Mouse (Mus musculus) embryonic facial prominence, embryonic 15.5 days (tissue): Measurements from ENCODE around the gene Polr3e. TPM values are rescaled to one million over a fixed set of nuclear protein-coding genes. Genes with fewer than 3 reads are reported as not detected.
A peak's percentile ranks its signal among the peaks of the same experiment; 100 is the strongest.

Experiments used
- ATAC-seq: fragments of 200-750 bp; cut with Nextera tagmentation; 2 replicates; pipeline ENCODE4 v1.8.0; 2017; ENCODE audit warnings: low read depth, moderate TSS enrichment; ENCODE audit not compliant: insufficient number of reproducible peaks, low FRiP score, low TSS enrichment
- H3K27ac ChIP-seq: fragments of 300-500 bp; sonication (generic); replicated peaks from 2 replicates; pipeline ENCODE4 v1.5.1; 2015; ENCODE audit warnings: mild to moderate bottlenecking, inconsistent platforms
- H3K27me3 ChIP-seq: fragments of 300-500 bp; sonication (generic); 2 replicates; pipeline ENCODE4 v1.6.1; 2015; ENCODE audit warnings: inconsistent platforms
- H3K36me3 ChIP-seq: fragments of 300-500 bp; sonication (generic); 2 replicates; pipeline ENCODE4 v1.6.1; 2015; ENCODE audit warnings: mild to moderate bottlenecking, inconsistent platforms
- H3K4me1 ChIP-seq: fragments of 300-500 bp; sonication (generic); 2 replicates; pipeline ENCODE4 v1.6.1; 2015; ENCODE audit warnings: inconsistent platforms
- H3K4me2 ChIP-seq: fragments of 300-500 bp; sonication (generic); replicated peaks from 2 replicates; pipeline ENCODE4 v1.6.1; 2015; ENCODE audit warnings: mild to moderate bottlenecking, inconsistent platforms
- H3K4me3 ChIP-seq: fragments of 300-500 bp; sonication (generic); replicated peaks from 2 replicates; pipeline ENCODE4 v1.5.1; 2015; ENCODE audit warnings: mild to moderate bottlenecking, inconsistent platforms
- H3K9ac ChIP-seq: fragments of 300-500 bp; sonication (generic); 2 replicates; pipeline ENCODE4 v1.6.1; 2015; ENCODE audit warnings: inconsistent platforms
- H3K9me3 ChIP-seq: fragments of 300-500 bp; sonication (generic); replicated peaks from 2 replicates; pipeline ENCODE4 v1.6.1; 2016; ENCODE audit warnings: inconsistent platforms
- WGBS: fragments of 180-500 bp; shearing (Covaris S2); methylation state at CpG from one replicate; pipeline ENCODE4 v1.1.7; 2015; 5-methylcytosine and 5-hydroxymethylcytosine counted together
- polyA plus RNA-seq: library from polyadenylated mRNA; unstranded; fragments of >200 nt; fragmentation: Nextera tagmentation; extraction: Ambion mirVana; gene quantifications from 2 replicates; pipeline ENCODE4 v1.2.1, GENCODE M21; 2015

Polr3e gene
- 34.1 and 35.1 TPM in 2 replicates for polyA plus RNA-seq

DNA sequence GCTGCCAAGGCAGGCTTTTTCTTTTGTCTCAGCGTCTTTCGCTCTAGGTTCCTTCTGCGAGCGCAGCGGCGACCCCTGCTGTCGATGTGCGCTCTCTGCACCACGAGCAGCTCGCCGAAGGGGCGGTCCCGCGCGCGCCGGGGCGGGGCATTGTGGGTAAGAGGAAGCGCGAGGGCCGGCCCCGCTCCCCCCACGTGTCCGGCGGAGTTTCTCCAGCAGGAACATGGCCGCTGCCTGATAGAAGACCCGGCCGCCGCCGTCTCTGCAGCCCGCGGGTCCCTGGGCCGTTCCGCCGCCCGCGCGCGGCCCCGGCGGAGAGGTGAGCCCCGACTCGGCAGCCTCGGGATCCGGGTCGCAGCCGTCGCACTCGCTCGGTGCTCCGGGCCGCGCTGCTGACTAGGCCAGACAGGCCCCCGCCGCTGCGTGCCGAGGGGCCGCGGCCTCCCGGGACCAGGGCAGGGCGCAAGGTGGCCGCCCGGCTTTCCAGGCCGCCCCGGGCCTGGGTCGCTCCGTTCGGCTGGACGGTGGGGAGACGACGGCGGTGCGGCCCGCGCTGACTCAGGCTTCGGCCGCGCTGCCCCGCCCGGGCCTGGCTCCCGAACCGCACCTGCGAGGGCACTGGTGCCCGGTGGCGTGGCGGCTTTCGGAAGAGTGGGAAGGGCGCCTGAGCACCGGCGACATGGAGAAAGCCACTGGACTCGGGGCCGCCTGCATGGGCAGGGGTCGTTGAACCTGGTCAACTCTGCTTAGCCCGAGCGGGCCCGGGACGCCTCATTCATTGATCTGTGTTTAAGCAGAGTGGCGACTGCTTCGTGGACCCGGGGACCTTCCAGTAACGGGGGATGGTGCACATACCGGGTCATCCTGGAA, at the start of gene Polr3e:
Gene Polr3e (plus strand): TSS at position 153 of the 870 bp plus-strand sequence.
- peak within 1 kb of the TSS; percentile 79 for H3K9ac ChIP-seq
- peak within 1 kb of the TSS; percentile 64 for H3K4me2 ChIP-seq
- ATAC-seq: peak; percentile 95
- peak within 1 kb of the TSS; percentile 95 for H3K4me3 ChIP-seq
- under 1% methylated on average over 99 of the region's 102 CpGs for whole genome bisulfite sequencing
- peaks cover 20% of the 10 kb centered on the region; the same call in 1 of the 2 replicates for H3K4me1 ChIP-seq
- peaks cover under 1% of the 10 kb centered on the region; the same call in 1 of the 2 replicates for H3K36me3 ChIP-seq
- no peaks in the 10 kb centered on the region for H3K9me3 ChIP-seq
- H3K27ac ChIP-seq: peak within 1 kb of the TSS; percentile 82
- no peaks in the 10 kb centered on the region for H3K27me3 ChIP-seq

DNA sequence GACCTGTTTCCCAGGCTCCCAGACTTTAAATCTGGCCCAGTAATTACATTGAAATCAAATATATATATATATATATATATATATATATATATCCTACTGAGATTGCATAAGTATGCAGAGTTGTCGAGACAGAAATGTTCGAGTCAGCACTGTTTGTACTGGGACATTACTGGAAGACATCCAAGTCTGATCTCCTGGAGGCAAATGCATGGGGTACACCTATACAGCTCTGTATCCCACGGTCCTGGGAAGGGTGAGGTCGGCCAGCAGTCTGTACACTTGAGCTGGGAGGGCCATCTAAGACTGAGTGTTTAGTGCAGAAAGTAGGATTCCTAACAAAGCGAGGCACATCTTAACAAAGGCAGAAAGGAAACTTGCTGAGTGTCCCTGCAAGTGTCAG, 47.7 kb upstream of the Polr3e start:
- Histone ChIP-seq H3K9me3 (no peaks in the 10 kb centered on the region), H3K9ac (no peak overlapping the region), H3K36me3 (0 out of 2 replicates have a peak, but pooled peaks cover 2% of the 10 kb centered on the region), H3K4me2 (peak overlapping the region; percentile 22; the same call in 1 of the 2 replicates), H3K4me1 (peaks cover 39% of the 10 kb centered on the region), H3K27ac (peak overlapping the region; percentile 74), H3K4me3 (no peak overlapping the region), H3K27me3 (no peaks in the 10 kb centered on the region)
- ATAC-seq: 0 out of 2 replicates have a peak, but pooled peaks have one; percentile 21
- WGBS: 25% methylated on average over 5 of the region's 5 CpGs

DNA sequence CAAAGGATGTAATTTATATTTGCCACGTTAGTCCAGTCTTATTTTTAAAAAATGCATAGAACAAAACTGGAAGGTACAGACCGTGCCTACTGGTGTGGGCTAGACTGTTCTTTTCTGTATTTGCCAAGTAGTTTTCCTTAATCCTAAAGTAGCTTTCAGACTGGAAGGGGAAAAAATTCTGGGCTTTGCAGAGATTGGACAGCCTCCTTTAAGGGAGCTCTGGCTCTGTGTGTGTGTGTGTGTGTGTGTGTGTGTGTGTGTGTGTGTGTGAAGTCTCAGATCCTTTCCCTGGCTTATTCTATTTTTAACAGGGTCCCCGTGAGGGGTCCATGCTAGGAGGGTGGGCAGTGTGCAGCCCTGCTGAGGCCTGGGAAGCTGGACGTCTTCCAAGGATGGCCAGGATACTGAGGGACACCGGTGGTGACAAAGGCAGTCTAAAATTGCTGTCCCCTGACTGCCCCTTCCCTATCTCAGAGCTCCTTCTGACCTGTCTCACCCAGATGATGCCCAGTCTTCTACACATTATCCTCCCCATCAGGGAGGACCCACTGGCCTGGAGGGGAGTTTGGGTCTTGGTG, 47.0 kb upstream of the Polr3e start:
- Histone ChIP-seq H3K4me3 (no peak overlapping the region), H3K36me3 (0 out of 2 replicates have a peak, but pooled peaks cover 2% of the 10 kb centered on the region), H3K9ac (no peak overlapping the region), H3K4me1 (peaks cover 33% of the 10 kb centered on the region), H3K27ac (peak overlapping the region; percentile 74), H3K27me3 (no peaks in the 10 kb centered on the region), H3K4me2 (no peak overlapping the region), H3K9me3 (no peaks in the 10 kb centered on the region)
- ATAC-seq: no peak
- WGBS: 58% methylated on average over 5 of the region's 5 CpGs

DNA sequence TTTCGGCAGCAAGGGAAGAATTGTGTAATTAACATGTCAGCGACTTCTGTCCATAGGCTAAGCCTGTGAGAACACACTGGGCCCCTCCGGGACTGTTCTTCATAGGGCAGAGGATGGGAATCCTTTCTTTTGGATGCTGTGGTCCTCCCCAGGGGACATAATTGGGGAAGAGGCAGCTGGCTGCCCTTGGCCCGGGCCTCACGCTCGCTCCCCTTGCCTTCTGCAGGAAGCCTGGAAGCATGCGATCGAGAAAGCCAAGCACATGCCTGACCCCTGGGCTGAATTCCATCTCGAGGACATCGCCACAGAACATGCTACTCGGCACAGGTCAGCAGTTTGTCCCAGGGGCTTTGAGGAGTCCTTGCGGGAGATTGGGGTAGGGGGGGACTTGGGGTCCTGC, 44.5 kb upstream of the Polr3e start:
- 75% methylated on average over 12 of the region's 12 CpGs for WGBS
- H3K36me3 ChIP-seq: 0 out of 2 replicates have a peak, but pooled peaks cover 9% of the 10 kb centered on the region
- H3K27me3 ChIP-seq: no peaks in the 10 kb centered on the region
- H3K27ac ChIP-seq: no peak overlapping the region
- H3K4me1 ChIP-seq: peaks cover 18% of the 10 kb centered on the region
- no peak overlapping the region for H3K4me2 ChIP-seq
- H3K9ac ChIP-seq: no peak overlapping the region
- no peak for ATAC-seq
- H3K4me3 ChIP-seq: no peak overlapping the region
- no peaks in the 10 kb centered on the region for H3K9me3 ChIP-seq

DNA sequence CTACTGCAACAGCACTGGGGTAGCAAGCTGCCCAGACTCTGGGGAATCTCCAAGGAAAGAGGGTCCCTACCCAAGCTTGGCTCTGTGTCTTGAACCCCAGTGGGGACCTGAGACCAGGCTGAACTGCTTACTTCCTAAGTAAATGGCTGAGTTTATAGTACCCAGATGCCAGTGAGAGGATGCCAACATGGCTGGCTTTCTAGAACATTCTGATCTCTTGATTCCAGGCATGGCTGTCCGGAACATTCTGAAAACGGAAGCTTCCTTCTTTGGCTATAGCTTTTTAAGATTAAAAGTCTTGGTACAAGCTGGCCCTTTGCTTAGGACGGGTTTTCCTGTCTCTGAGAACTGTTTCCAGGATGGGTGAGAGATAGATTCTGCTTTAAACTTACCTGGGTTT, 43.5 kb upstream of the Polr3e start:
- Histone ChIP-seq H3K9me3 (no peaks in the 10 kb centered on the region), H3K36me3 (0 out of 2 replicates have a peak, but pooled peaks cover 9% of the 10 kb centered on the region), H3K27ac (no peak overlapping the region), H3K4me3 (no peak overlapping the region), H3K4me2 (no peak overlapping the region), H3K9ac (no peak overlapping the region), H3K4me1 (peaks cover 15% of the 10 kb centered on the region), H3K27me3 (no peaks in the 10 kb centered on the region)
- 93% methylated on average over 3 of the region's 3 CpGs for WGBS
- no peak for ATAC-seq

DNA sequence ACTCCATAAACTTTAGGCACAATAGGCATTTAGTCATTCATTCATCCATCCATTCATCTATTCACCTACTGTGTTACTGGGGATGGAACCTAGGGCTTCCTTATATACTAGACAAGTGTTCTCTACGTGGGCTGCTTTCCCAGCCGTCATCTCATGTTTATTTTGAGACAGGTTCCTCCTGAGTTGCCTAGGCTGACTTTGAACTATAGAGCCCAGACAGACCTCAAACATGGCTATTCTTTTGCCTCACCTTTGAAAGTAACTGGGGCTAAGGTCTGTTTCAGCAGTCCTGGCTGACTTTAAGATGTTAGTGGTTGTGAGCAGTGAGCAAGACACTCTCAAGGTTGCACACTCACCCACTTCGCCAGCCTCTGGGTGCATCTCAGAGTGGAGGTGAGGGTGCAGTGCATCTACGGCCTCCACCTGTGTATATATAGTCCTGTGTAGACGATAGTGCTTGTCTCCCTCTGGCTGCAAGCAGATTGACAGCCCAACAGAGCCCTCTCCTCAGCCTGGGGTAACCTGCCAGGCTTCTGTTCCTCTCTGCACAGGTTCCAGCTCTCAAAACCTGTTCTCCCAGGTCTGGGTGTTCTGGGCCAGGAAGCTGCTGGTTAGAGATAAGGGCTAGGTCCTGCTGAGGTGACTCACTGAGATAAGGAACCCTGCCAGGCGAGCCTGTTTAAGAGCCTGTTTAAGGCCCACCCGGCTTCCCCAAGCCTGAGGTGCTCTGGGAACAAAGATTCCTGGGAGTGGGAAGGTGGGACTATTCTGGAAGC, 42.6 kb upstream of the Polr3e start:
- Histone ChIP-seq H3K27ac (0 out of 2 replicates have a peak overlapping the region, but pooled peaks have one; percentile 17), H3K4me2 (no peak overlapping the region), H3K9me3 (no peaks in the 10 kb centered on the region), H3K36me3 (peaks cover 12% of the 10 kb centered on the region; the same call in 1 of the 2 replicates), H3K4me1 (peaks cover 8% of the 10 kb centered on the region; the same call in 1 of the 2 replicates), H3K4me3 (no peak overlapping the region), H3K9ac (no peak overlapping the region), H3K27me3 (no peaks in the 10 kb centered on the region)
- 63% methylated on average over 7 of the region's 7 CpGs for WGBS
- ATAC-seq: no peak

DNA sequence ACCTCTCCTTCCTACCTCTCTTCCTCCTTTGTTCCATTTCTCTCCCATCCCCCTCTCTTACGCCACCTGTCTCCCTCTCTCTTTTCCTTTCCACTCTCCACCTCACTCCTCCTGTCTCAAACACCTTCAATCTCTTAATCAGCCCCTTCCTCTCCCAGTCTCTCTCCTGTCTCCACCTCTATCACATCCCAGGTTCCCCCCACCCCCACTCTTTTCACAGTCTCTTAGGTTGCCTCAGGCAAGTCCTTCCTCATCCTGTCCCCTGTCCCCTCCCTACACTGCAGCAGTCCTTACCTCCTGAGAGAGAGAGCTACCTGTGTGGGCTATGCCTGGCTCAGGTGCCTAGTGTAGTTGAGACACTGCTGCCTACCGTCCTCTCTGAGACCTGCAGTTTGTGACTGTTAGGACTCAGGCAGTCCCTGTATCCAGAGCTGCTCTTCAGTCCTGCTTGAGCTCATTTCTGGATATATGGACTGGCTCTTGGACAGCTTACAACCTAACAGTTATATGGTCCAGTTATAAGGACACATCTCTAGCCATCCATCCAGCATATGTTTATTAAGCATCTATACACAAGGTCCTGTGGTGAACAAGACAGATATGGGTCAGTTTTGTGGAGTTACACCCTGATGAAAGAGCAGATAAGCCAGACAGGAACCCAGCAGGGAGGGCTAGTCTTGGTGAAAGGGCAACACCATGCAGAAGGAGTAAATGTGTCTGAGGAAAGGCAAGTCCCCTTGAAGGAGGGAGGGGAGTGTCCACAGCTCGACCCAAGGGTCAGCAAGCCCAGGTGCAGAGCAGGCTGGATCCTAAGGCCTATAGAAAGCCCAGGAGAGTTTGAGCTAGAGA, 41.8 kb upstream of the Polr3e start:
- WGBS: 60% methylated on average over 3 of the region's 3 CpGs
- Histone ChIP-seq H3K9ac (no peak overlapping the region), H3K4me2 (no peak overlapping the region), H3K4me3 (no peak overlapping the region), H3K36me3 (peaks cover 20% of the 10 kb centered on the region; the same call in 1 of the 2 replicates), H3K4me1 (0 out of 2 replicates have a peak, but pooled peaks cover 4% of the 10 kb centered on the region), H3K9me3 (no peaks in the 10 kb centered on the region), H3K27ac (peak overlapping the region; percentile 17; the same call in 1 of the 2 replicates), H3K27me3 (no peaks in the 10 kb centered on the region)
- no peak for ATAC-seq

DNA sequence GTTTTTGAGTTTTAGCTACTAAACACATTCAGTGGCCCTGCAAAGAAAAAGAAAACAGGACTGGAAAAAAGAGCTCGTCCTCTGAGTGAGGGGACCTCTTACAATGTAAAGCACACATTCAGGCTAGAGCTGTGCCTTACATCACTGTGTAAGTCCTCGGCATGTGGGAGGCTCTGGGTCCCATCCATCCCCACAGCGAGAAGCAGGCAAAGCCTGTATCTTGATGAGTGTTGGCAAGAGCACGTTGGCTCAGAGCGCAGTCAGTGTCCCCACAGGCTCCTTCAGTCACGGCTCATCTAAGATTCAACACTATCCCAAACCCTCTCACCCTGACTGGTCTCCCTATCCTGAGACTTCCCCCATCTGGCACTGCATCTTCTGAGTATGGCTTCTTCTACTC, 39.3 kb upstream of the Polr3e start:
- 67% methylated on average over 6 of the region's 6 CpGs for WGBS

DNA sequence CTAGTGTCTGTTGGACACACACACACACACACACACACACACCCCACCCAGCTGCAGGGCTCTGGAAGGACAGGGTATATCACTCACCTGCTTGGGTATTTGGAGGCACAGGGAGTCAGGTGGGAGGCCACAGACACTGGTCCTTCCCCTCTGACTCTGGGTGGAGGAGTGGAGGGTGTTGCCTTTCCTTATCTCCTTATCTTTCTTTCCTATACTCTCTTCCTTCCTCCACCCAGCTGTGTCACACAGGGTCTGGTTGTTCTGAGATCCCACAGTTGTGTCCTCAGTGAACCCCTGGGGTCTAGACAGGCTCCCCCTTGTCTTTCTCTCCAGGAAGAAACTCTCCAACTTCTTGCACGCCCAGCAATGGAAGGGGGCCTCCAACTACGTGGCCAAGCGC, 37.6 kb upstream of the Polr3e start:
- Histone ChIP-seq H3K4me2 (no peak overlapping the region), H3K9ac (no peak overlapping the region), H3K4me1 (no peaks in the 10 kb centered on the region), H3K27ac (no peak overlapping the region), H3K9me3 (no peaks in the 10 kb centered on the region), H3K27me3 (no peaks in the 10 kb centered on the region), H3K36me3 (peaks cover 48% of the 10 kb centered on the region), H3K4me3 (no peak overlapping the region)
- WGBS: 92% methylated on average over 3 of the region's 3 CpGs
- ATAC-seq: no peak

More for the DNA sequence above, 39.3 kb upstream of the Polr3e start:
- no peak overlapping the region for H3K27ac ChIP-seq
- ATAC-seq: 0 out of 2 replicates have a peak, but pooled peaks have one; percentile 17
- H3K4me3 ChIP-seq: no peak overlapping the region
- H3K9me3 ChIP-seq: no peaks in the 10 kb centered on the region
- H3K4me2 ChIP-seq: no peak overlapping the region
- H3K36me3 ChIP-seq: peaks cover 33% of the 10 kb centered on the region
- H3K9ac ChIP-seq: no peak overlapping the region
- no peaks in the 10 kb centered on the region for H3K27me3 ChIP-seq
- H3K4me1 ChIP-seq: no peaks in the 10 kb centered on the region

DNA sequence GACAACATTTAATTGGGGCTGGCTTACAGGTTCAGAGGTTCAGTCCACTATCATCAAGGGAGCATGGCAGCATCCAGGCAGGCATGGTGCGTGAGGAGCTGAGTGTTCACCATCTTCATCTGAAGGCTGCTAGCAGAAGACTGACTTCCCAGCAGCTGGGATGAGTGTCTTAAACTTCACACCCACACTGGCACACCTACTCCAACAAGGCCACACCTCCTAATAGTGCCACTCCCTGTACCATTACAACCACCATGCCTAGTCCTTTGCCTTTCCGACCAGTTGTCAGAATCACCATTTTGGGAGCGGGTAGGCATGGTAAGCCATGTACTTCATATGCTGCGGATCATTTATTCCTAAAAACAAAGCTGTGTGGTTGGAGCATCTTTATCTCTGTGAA, 36.8 kb upstream of the Polr3e start:
- Histone ChIP-seq H3K4me1 (no peaks in the 10 kb centered on the region), H3K9me3 (no peaks in the 10 kb centered on the region), H3K4me3 (no peak overlapping the region), H3K36me3 (peaks cover 55% of the 10 kb centered on the region), H3K27me3 (no peaks in the 10 kb centered on the region), H3K4me2 (no peak overlapping the region), H3K27ac (no peak overlapping the region), H3K9ac (no peak overlapping the region)
- ATAC-seq: no peak
- WGBS: 92% methylated on average over 4 of the region's 4 CpGs
